Mouse (Mus musculus) ovary, postnatal 10 days (tissue): ENCODE results near the gene Amdhd2.

ENCODE experiments used
- DNase-seq: peaks from one replicate; pipeline ENCODE4 v3.0.0; 2022; ENCODE audit warnings: low spot score

The Amdhd2 gene

DNA sequence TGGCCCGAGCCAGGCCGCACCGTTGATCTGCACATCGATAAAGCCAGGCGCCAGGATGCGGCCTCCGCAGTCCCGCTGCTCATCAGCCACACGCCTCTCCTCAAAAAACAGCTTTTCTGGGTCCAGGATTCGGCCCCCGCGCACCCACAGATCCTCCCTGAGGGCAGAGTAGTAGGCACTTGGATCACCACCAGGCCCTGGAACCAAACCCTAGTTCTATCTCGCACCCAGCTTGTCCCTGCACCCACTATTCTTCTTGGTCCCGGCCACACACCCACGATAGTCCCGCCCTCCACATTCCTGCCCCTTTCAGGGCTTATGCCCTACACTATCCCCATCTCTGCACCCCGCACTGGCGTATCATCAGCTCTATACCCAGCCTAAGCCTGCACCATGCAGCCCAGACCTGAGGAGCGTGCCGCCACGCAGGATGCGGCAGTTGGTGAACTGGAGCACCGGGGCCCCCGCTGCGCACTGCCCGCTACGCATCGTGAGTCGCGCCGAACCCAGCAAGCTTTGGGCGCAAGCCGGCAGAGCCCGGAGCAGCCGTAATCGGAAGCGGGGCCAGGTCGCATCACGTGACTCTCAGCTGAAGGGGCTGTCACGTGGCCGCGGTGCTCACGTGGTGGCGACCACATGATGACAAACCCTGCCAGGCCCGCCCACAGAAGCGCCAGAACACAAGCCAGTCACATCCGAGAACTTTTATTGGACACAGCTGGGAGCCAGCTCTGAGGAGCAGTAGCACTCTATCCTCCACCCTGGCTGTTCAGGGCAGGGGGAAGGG, at the start of gene Amdhd2:
Gene Amdhd2, minus strand, starts transcription at position 591 of the 787 bp plus-strand sequence.
- DNase-seq = peak; percentile 98

GRCm38 (mm10) chr17:24213186-24213585, 49.6 kb upstream of the Amdhd2 start:
- DNase-seq = no peak

DNA sequence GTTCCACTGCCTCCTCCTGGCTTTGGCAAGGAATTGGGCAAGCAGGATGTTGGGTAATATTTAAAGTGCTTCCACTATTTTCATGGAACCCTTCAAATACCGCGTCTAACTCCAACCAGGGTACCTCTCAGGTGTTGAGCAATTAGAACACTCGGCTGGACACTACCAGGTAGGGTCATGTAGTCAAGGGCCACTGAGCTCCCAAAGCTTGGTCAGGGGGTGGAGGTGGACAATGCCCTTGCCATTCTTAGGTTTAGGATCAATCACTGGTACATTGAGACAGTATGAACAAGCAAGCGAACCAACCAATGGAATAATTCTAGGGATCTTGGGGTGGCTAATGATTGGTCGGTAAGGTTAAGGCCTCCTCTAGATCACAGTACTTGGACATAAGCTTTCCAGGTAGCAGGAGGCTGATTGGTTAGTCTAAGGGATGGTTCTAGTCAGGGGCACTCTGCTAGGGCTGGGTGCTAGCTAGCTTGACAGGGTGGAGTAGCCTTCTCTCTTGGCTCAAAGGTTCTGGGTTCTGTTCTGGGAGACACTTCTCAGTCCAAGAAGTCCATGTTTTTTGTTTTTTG, 49.0 kb upstream of the Amdhd2 start:
- no peak for DNase-seq

DNA sequence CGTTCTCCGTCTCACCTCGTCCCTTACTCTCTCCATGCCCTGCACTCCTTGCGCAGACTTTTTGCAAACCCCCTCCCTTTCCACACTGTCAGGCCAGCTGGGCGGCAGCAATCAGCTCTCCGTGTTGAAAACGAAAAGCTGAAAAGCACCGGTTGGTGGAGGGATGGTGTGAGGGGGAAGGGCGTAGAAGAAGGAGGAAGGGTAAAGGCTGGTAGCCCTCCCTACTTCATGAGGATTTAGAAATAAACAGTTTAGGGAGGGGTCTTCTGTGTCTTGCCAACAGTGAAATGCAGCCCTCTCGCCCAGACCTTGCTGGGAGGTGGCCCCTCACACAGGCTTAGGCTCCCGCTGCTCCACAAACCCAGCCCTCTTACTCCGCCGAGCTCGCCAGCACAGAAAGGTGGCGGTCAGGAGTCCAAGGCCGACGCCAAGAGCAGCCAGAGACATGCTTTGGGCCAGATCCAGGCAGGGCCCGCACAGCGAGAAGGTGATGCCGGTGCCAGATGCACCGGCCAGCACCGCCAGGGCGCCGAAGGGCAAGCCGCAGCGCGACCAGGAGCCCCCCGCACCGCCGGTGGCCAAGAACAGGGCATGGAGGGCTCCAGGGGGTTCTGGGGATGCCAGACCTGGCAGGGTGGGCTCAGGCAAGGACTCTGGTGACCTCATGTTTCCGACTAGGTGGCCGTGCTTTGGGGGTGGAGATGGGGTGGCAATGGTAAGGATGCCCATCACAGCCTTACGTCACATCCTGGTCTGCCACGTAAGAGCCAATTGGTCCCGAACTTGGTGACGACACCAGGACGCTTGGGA, 48.3 kb upstream of the Amdhd2 start:
- no peak for DNase-seq

- DNase-seq = no peak
Observed at GRCm38 (mm10) chr17:24210591-24210990, 47.0 kb upstream of the Amdhd2 start.

DNA sequence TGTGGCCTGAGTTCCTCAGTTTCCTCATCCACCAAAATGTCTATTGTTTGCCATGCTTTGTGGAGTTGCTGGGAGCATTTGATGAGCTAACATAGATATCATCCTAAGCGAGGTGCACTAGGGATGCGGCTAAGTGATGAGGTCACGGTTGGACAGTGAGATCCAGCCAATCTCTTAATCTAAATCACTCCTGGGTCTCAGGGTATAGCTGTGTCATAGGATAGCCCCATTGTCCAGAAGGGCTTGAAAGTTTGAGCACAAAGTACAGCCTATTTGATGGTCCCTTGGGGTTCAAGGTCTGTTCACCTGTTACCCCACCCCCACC, 46.3 kb upstream of the Amdhd2 start:
- DNase-seq = no peak

DNA sequence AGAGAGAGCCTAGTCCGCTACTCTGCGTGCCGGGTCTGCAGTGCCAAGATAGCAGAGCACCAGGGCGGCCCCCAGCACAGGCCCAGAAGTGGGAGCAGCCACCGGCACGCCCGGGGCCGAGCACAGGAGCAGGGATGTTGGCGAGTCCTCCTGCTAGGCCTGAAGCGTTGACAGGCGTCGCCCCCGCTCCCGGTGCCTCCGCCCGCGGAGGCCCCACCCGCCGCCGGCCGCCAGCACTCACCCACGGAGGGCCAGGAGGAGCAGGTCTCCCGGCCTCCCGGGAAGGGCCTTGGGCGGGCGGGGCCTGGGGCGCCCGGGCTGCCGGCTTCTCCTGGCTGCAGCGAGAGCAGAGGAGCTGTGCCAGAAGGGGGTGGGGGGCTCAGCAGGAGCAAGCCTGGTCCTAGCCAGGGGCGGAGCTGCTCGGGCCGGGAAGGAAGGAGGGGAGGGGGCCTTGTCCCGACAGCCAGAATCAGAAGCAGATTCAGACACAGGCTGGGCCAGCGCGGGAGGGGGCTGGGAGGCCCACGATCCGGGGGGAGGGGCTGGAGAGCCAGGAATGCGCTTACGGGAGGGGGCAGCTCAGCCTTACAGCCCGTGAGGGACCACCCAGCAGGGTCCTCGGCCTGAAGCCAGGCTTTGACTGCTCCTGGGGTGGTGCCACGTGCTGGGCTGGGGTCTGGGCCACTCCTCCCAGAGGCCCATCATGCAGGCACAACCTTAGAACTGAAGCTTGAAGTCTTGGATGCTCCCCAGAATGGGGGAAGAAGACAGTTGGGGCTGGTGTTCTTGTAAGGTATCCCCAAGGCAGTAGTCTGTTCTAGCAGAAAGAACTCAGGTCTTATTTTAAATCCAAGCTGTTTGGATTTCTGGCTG, 45.7 kb upstream of the Amdhd2 start, which contains the start of gene Ntn3:
Gene Ntn3, minus strand, starts transcription at position 489 of the 873 bp plus-strand sequence.
- no peak for DNase-seq

- DNase-seq = no peak
Observed at GRCm38 (mm10) chr17:24208641-24209042, 45.1 kb upstream of the Amdhd2 start.

- DNase-seq = no peak
Observed at GRCm38 (mm10) chr17:24207768-24208640, 44.4 kb upstream of the Amdhd2 start.

- no peak for DNase-seq
Observed at GRCm38 (mm10) chr17:24206451-24207351, 43.1 kb upstream of the Amdhd2 start.

DNA sequence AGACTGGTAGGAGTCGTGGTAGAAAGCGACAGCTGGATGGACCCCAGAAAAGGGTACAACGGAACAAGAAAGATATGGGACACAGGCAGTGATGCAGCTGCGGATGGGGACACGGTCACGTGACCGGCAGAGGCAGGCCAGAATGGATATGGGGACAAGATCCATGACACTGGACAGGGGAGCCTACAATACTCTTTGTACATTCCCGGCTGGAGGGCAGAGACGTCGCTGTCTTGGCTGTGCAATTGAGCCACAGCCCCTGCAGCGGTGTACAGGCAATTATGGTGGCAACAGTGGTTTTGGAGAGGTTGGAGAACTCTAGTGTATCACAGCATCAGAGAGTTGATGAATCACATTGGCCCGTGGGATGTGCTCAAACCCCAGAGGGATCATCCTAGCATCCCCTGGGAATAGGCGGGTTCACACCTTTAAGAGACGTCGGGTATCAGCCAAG, 42.4 kb upstream of the Amdhd2 start:
- DNase-seq = no peak

DNA sequence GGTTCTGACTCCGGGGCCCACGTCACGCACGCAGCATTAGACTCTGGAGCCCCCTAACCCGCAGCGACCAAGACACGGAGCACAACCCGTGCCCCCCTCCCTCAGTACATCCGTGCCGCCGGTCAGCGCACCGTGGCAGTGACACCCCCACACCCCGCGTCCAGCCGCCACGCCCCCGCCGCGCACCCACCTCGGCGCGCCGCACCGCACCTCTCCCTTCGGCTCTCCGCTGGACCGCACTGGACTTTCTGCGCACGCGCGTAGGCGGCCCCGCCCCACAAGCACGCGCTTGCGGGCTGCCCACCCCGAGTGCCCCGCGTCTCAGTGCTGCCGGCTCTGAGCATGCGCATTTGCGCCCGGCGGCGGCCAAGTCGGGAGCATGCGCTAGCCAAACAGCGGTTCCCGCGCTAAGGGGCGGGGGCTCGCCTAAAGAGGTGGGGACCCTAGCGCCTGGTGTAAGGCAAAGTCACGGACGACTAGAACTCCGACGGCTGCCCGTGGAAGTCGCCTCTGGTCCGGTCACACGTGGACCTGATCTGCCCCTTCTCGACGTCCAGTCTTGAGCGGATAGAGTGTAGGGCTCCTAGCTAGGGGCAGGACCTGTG, 41.8 kb upstream of the Amdhd2 start, which contains the start of gene Tbc1d24:
Gene Tbc1d24, minus strand, starts transcription at position 279 of the 605 bp plus-strand sequence.
- peak; percentile 83 for DNase-seq

- no peak for DNase-seq
Observed at GRCm38 (mm10) chr17:24204846-24205245, 41.3 kb upstream of the Amdhd2 start.

- DNase-seq = no peak
Observed at GRCm38 (mm10) chr17:24203611-24204534, 40.3 kb upstream of the Amdhd2 start.

DNA sequence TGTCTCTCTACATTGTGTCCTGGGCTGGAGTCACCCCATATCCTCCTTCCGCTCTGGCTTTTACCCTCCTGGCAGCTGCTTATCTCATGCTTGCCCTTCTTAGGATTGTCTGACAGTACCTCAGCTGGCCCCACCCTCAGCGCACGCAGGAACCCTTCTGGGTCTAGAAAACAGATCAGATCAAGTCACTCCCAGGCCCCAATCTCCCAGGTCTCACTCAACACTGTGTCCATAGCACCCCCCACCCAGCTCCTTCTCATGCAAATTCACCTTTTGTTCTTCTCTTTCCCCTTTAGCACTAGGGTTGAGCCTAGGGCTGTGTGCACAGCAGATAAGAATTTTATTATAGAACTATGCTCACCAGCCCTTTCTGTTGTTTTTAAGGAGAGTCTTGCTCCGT, 39.5 kb upstream of the Amdhd2 start:
- DNase-seq = no peak

- DNase-seq = no peak
Observed at GRCm38 (mm10) chr17:24201092-24201491, 37.5 kb upstream of the Amdhd2 start.

DNA sequence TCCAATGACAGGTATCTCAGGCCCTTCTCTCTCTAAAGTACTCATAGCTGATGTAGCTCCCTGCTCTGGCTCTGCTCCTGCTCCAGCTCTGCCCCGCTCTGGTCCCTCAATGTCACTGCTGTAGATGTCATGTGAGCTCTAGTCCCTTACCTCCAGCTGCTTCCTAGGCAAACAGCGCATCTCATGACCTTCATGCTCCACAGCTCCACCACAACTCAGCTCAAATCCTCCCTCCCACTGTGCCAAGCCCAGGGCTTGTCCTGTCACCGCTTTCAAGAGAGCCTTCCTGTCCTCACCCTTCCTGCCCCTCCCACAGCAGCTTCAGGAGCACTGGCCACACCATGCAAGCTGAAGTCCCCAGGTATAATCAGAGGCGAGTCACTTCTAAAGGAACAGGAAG, 36.2 kb upstream of the Amdhd2 start:
- DNase-seq = no peak

GRCm38 (mm10) chr17:24199252-24199651, 35.7 kb upstream of the Amdhd2 start:
- DNase-seq = no peak
